Mouse (Mus musculus) stomach, postnatal 0 days (tissue): ENCODE measurements around the gene Ugt1a8. TPM values are rescaled to one million over a fixed set of nuclear protein-coding genes. Genes with fewer than 3 reads are reported as not detected.

ENCODE experiments used
- ATAC-seq: fragments of 200-750 bp; cut with Nextera tagmentation; 2 replicates; pipeline ENCODE4 v1.8.0; 2017; ENCODE audit not compliant: low FRiP score, low TSS enrichment
- DNase-seq: peaks from one replicate; pipeline ENCODE4 v3.0.0-alpha.2; 2016; ENCODE audit warnings: low spot score
- H3K27ac ChIP-seq: fragments of 300-500 bp; sonication (generic); replicated peaks from 2 replicates; pipeline ENCODE4 v1.5.1; 2014; ENCODE audit warnings: mild to moderate bottlenecking, control low read depth
- H3K27me3 ChIP-seq: fragments of 300-500 bp; sonication (generic); 2 replicates; pipeline ENCODE4 v1.6.1; 2014; ENCODE audit warnings: low read length; ENCODE audit not compliant: control insufficient read depth, insufficient read depth
- H3K36me3 ChIP-seq: fragments of 300-500 bp; sonication (generic); 2 replicates; pipeline ENCODE4 v1.6.1; 2014; ENCODE audit warnings: low read length, mixed read lengths; ENCODE audit not compliant: control insufficient read depth, insufficient read depth
- H3K4me1 ChIP-seq: fragments of 300-500 bp; sonication (generic); replicated peaks from 2 replicates; pipeline ENCODE4 v1.6.1; 2014; ENCODE audit warnings: antibody characterized with exemption; ENCODE audit not compliant: control insufficient read depth, insufficient read depth
- H3K4me2 ChIP-seq: fragments of 300-500 bp; sonication (generic); replicated peaks from 2 replicates; pipeline ENCODE4 v1.6.1; 2014; ENCODE audit warnings: low read depth, mild to moderate bottlenecking, control low read depth, moderate library complexity
- H3K4me3 ChIP-seq: fragments of 300-500 bp; sonication (generic); 2 replicates; pipeline ENCODE4 v1.5.1; 2014; ENCODE audit warnings: low read depth, low read length, control low read depth
- H3K9ac ChIP-seq: fragments of 300-500 bp; sonication (generic); 2 replicates; pipeline ENCODE4 v1.6.1; 2014; ENCODE audit warnings: mild to moderate bottlenecking, low read length, control low read depth, mixed read lengths
- H3K9me3 ChIP-seq: fragments of 300-500 bp; sonication (generic); 2 replicates; pipeline ENCODE4 v1.6.1; 2016; ENCODE audit warnings: low read length; ENCODE audit not compliant: control insufficient read depth
- CTCF ChIP-seq: IDR thresholded peaks from 2 replicates; pipeline ENCODE4 v1.5.1; 2016; ENCODE audit warnings: antibody characterized with exemption, low read depth, mild to moderate bottlenecking, moderate library complexity
- EP300 ChIP-seq: optimal IDR thresholded peaks from 2 replicates; pipeline ENCODE3; 2016; ENCODE audit warnings: antibody characterized with exemption
- WGBS: fragments of 180-500 bp; shearing (Covaris S2); extraction: QIAGEN DNeasy Blood & Tissue Kit; methylation state at CpG from one replicate; pipeline ENCODE4 v1.1.7; 2014; 5-methylcytosine and 5-hydroxymethylcytosine counted together
- polyA plus RNA-seq: library from polyadenylated mRNA; unstranded; fragments of >200 nt; fragmentation: Nextera tagmentation; extraction: Ambion mirVana; gene quantifications from 2 replicates; pipeline ENCODE4 v1.2.1, GENCODE M21; 2015

Ugt1a8 gene
- polyA plus RNA-seq, 1 experiment from 2014 or later, result not detected

DNA sequence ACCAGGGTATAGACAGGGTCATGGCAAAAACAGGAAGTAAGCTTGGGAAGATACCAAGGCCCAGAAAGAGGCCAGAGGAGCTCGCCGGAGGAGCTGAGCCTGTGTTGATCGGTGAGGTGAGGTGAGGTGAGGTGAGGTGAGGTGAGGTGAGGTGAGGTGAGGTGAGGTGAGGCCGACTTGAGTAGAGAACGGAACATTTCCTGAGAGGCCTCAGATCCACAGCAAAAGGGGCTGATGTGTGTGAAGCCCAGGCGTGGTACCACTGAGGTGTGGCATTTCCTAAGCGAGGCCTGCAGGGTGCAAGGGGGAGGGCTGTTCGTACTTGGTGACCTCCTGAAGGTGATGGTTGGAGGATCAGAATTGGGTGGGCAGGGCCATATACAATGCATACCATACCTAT is 165.5 kb downstream of the Ugt1a8 start:
- ATAC-seq, result no peak
- H3K36me3 ChIP-seq, result no peaks in the 10 kb centered on the region
- no peak overlapping the region for H3K27ac ChIP-seq
- H3K27me3 ChIP-seq, result no peaks in the 10 kb centered on the region
- H3K9ac ChIP-seq, result no peak overlapping the region
- H3K4me1 ChIP-seq, result 0 out of 2 replicates have a peak, but pooled peaks cover 2% of the 10 kb centered on the region
- no peak overlapping the region for H3K4me2 ChIP-seq
- no peak overlapping the region for H3K4me3 ChIP-seq
- 69% methylated on average over 8 of the region's 8 CpGs for WGBS
- TF ChIP-seq CTCF (no peak), EP300 (no peak)
- peaks cover 47% of the 10 kb centered on the region for H3K9me3 ChIP-seq
- no peak for DNase-seq

DNA sequence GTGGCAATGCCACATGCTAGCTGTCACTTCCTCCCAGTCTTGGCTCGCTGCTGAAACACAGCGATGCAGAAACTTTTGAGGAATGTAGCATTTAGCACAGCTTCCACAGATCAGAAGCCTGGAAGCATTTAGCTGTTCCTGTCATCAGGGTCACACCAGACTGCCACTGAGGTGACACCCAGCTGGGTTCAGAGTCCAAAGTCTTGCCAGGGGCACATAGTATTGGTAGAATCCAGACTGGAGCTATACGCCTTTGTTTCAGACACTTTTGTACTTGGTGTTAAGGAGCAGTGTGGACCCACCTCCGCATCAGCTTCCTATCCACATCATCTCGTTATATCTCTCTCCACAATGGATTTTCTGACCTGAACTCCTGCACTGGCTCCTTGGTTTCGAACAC is 165.9 kb downstream of the Ugt1a8 start:
- DNase-seq, result no peak
- ATAC-seq, result no peak
- Histone ChIP-seq H3K4me3 (no peak overlapping the region), H3K9ac (no peak overlapping the region), H3K4me2 (no peak overlapping the region), H3K27ac (no peak overlapping the region), H3K4me1 (0 out of 2 replicates have a peak, but pooled peaks cover 2% of the 10 kb centered on the region), H3K9me3 (peaks cover 47% of the 10 kb centered on the region), H3K27me3 (no peaks in the 10 kb centered on the region), H3K36me3 (no peaks in the 10 kb centered on the region)
- no peak for TF ChIP-seq EP300
- TF ChIP-seq CTCF, result no peak
- 70% methylated on average over 6 of the region's 6 CpGs for WGBS

DNA sequence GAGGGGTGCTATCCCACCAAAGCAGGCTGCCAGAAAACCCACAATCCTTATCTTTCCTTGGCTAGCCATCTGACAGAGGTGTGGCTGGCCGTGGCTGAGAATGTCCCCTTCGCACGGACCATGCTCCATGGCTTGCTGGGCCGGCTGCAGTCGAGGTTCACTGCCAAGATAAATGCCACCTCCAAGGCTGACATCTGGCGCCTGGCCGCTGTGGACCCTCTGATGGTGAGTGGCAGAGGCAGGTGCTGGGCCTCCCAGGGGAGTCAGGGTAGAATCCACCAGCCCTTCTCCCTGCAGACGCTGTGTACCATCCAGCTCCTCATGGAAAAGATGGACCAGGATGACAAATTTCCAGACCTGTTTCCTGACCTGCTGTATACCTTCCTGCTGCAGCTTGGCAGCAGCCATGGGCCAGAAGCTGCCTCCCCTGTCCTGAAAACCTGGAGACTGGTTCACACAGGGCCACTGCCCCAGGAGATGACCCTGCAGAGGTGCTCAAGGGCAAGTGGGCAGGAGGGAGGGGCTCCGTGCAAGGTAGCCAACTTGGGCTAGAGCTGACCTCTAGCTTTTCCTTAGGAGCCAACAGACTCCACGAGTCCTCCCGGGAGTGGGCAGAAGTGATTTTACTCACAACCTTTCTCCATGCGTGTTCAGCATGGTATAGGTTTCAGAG is 167.3 kb downstream of the Ugt1a8 start:
- peak; percentile 3; the same call in 1 of the 2 replicates for ATAC-seq
- H3K9ac ChIP-seq, result 0 out of 2 replicates have a peak overlapping the region, but pooled peaks have one; percentile 2
- peaks cover 5% of the 10 kb centered on the region for H3K36me3 ChIP-seq
- DNase-seq, result no peak
- peaks cover 34% of the 10 kb centered on the region for H3K9me3 ChIP-seq
- TF ChIP-seq CTCF, result no peak
- TF ChIP-seq EP300, result no peak
- H3K4me2 ChIP-seq, result no peak overlapping the region
- no peaks in the 10 kb centered on the region for H3K27me3 ChIP-seq
- WGBS, result 86% methylated on average over 12 of the region's 12 CpGs
- peaks cover 7% of the 10 kb centered on the region; the same call in 1 of the 2 replicates for H3K4me1 ChIP-seq
- no peak overlapping the region for H3K27ac ChIP-seq
- no peak overlapping the region for H3K4me3 ChIP-seq

DNA sequence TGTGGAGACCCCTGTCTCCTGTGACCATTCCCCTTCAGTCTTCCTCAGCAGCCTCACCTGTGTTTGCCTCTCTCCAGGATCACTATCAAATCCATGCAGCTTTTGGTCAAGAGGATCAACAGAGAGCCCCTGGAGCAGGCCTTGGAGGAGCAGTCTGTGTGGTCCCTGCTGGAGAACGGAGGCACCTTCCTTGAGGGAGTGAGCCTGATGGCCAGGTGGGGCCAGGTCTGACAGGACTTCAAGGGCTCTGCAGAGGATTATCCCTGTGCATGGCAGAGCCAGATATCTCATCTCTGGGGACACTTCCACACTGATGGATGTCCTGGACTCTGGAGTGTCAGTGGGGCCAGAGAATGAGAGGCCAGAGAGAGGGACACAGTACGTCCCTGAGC is 167.8 kb downstream of the Ugt1a8 start:
- 53% methylated on average over 2 of the region's 2 CpGs for WGBS
- no peak for ATAC-seq
- Histone ChIP-seq H3K4me2 (no peak overlapping the region), H3K9ac (0 out of 2 replicates have a peak overlapping the region, but pooled peaks have one; percentile 2), H3K4me3 (no peak overlapping the region), H3K4me1 (peaks cover 12% of the 10 kb centered on the region; the same call in 1 of the 2 replicates), H3K27ac (no peak overlapping the region), H3K9me3 (peaks cover 29% of the 10 kb centered on the region), H3K27me3 (no peaks in the 10 kb centered on the region), H3K36me3 (peaks cover 11% of the 10 kb centered on the region)
- no peak for DNase-seq
- no peak for TF ChIP-seq EP300
- no peak for TF ChIP-seq CTCF

DNA sequence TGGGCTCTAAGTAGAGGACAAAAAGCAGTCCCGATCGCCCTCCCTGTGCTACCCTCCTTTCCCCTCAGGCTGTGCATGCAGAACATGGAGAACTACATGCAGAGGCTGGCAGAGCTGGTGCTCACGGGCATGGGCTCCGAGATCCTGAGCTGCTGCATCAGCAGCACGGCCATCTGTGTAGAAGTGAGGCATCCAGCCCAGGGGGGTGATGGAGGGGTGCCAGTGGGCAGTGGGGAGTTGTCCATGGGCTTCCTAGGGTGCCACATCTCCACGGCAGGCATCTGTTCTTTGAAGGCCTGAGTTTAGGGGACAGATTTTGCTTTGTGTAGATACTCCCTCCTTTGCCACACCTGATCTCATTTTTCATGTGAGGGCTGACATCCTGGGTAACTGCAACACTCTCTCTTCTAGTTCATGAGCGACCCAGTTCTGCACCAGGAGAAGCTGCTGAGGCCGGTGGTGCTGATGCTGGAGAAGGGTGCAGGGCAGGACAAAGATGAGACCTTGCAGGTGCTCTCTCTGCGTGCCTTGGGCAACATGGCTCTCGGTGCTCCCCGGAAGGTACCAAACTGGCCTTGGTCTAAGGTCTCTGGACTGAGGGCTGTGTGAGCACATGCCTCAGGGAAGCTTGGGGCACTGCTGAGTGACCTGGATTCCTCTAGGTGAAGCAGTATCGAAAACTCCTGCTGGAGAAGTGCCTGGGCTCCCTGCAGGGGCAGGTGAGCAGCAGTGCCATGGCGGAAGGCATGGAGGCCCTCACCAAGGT is 168.6 kb downstream of the Ugt1a8 start:
- ATAC-seq (no peak), DNase-seq (no peak)
- TF ChIP-seq CTCF (no peak), EP300 (no peak)
- H3K9ac ChIP-seq, result no peak overlapping the region
- peaks cover 23% of the 10 kb centered on the region for H3K9me3 ChIP-seq
- H3K27me3 ChIP-seq, result no peaks in the 10 kb centered on the region
- H3K36me3 ChIP-seq, result peaks cover 17% of the 10 kb centered on the region
- 78% methylated on average over 13 of the region's 13 CpGs for WGBS
- no peak overlapping the region for H3K4me3 ChIP-seq
- no peak overlapping the region for H3K27ac ChIP-seq
- H3K4me1 ChIP-seq, result peaks cover 12% of the 10 kb centered on the region; the same call in 1 of the 2 replicates
- no peak overlapping the region for H3K4me2 ChIP-seq
